Mouse (Mus musculus): ENCODE results near the gene Dyrk4. TPM values are rescaled to one million over a fixed set of nuclear protein-coding genes. Genes with fewer than 3 reads are reported as not detected.

Gene Dyrk4
- polyA plus RNA-seq, 1 experiment from 2014 or later = 0.12 TPM

DNA sequence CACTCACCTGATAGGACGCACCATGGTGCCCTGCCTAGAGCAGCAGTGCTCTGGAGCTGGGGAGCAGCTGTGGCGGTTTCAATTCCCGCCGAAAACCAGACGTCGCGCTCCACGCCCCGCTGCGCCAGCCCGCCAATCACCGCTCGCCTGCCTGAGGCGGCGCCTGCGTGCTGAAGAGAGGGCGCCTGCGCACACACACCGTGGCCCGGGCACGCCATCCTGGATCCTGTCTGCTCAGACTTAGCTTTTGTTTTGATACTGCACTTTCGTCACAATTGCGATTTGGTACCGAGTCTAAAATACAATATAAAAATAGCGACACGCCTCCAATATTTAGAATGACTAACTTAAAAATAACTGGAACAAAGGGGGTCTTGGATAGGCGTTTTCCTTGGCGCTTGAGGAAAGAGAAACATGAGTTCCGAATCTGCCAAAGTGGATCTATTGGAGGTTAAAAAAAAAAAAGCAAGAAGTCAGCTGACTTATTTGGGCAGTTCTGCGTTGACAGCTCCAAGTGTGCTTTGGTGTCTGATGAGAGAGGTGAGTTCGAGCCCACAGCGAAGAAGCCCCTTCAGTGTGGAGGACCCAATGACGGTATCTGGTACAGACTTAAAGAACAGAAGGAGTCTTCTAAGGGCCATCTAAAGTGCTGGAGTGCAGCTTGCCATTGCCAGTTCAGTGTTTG, 18.0 kb upstream of the Dyrk4 start, which contains the start of the genes Rad51ap1 and D6Wsu163e:
TSS of gene Rad51ap1 (minus strand) at position 101 of the 685 bp plus-strand sequence.
TSS of gene D6Wsu163e (plus strand) at position 476 of the 685 bp plus-strand sequence.
- no peaks in the 10 kb centered on the region for H3K27me3 ChIP-seq (ENCODE audit: control insufficient read depth, insufficient read depth, low read length)
- peak within 1 kb of the TSS; percentile 71 for H3K4me3 ChIP-seq (ENCODE audit: low read depth, low read length)
- ATAC-seq (ENCODE audit: insufficient read depth, low FRiP score, low TSS enrichment) = peak; percentile 97
- H3K36me3 ChIP-seq (ENCODE audit: control insufficient read depth, insufficient read depth, low read length) = no peaks in the 10 kb centered on the region
- H3K27ac ChIP-seq (ENCODE audit: low read depth, low read length) = peak within 1 kb of the TSS; percentile 34; the same call in 1 of the 2 replicates
- WGBS = under 1% methylated on average over 33 of the region's 33 CpGs
- peak within 1 kb of the TSS; percentile 94 for H3K4me2 ChIP-seq (ENCODE audit: low read depth)
- H3K4me1 ChIP-seq (ENCODE audit: control insufficient read depth, insufficient read depth, low read length) = peaks cover 8% of the 10 kb centered on the region
- peak within 1 kb of the TSS; percentile 76 for H3K9ac ChIP-seq (ENCODE audit: low read length)
- peak; percentile 96 for DNase-seq (ENCODE audit: low spot score)
- no peaks in the 10 kb centered on the region for H3K9me3 ChIP-seq (ENCODE audit: control insufficient read depth, low read length)

DNA sequence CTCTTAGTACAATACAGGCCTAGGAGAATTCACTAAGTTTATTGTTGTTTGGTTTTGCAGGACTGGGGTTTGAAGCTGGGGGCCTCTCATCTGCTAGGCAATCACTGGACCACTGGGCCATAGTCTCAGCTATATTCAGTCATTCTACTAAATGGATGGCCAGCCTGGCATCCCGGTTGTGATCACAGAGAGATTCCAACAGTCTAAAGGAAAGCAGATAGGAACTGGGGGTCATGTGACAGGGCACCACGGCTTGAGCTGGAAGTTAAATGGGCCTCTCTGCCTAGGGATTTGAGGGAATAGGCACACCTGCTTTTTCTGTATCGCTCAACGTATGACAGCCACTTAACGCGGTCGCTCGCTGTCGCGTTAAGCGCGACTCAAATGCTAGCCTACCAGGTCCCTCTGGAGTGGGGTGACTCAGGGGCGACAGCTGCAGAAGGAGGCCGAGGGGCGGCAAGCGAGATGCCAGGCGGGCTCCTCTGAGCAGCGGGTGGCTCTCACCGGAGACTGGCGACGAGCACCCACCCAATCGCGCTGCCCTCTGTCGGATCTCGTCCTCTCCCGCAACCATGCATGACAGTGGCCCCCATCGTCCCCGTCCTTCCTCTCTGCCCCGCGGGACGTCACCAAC, 17.3 kb upstream of the Dyrk4 start:
- peak overlapping the region; percentile 71 for H3K4me3 ChIP-seq (ENCODE audit: low read depth, low read length)
- H3K9ac ChIP-seq (ENCODE audit: low read length) = peak overlapping the region; percentile 76
- H3K4me1 ChIP-seq (ENCODE audit: control insufficient read depth, insufficient read depth, low read length) = peaks cover 8% of the 10 kb centered on the region
- no peak; the same call in 1 of the 2 replicates for ATAC-seq (ENCODE audit: insufficient read depth, low FRiP score, low TSS enrichment)
- H3K4me2 ChIP-seq (ENCODE audit: low read depth) = peak overlapping the region; percentile 94
- H3K27me3 ChIP-seq (ENCODE audit: control insufficient read depth, insufficient read depth, low read length) = no peaks in the 10 kb centered on the region
- 0 out of 2 replicates have a peak, but pooled peaks cover 2% of the 10 kb centered on the region for H3K36me3 ChIP-seq (ENCODE audit: control insufficient read depth, insufficient read depth, low read length)
- under 1% methylated on average over 26 of the region's 31 CpGs for WGBS
- H3K27ac ChIP-seq (ENCODE audit: low read depth, low read length) = peak overlapping the region; percentile 34; the same call in 1 of the 2 replicates
- no peak for DNase-seq (ENCODE audit: low spot score)
- H3K9me3 ChIP-seq (ENCODE audit: control insufficient read depth, low read length) = no peaks in the 10 kb centered on the region

DNA sequence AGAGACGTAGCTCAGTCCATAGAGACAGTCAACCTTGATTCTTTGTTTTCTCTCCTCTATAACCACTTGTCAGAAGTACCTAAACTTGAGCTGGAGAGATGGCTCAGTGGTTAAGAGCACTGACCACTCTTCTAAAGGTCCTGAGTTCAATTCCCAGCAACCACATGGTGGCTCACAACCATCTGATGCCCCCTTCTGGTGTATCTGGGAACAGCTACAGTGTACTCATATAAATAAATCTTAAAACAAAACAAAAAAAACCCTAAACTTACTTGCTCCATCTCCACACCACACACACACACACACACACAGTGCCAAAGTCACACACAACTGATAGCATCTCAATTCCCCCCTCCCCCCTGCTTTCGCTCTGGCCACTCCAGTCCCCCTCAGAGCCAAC, 16.4 kb upstream of the Dyrk4 start:
- H3K27me3 ChIP-seq (ENCODE audit: control insufficient read depth, insufficient read depth, low read length) = no peaks in the 10 kb centered on the region
- H3K36me3 ChIP-seq (ENCODE audit: control insufficient read depth, insufficient read depth, low read length) = 0 out of 2 replicates have a peak, but pooled peaks cover 2% of the 10 kb centered on the region
- peaks cover 8% of the 10 kb centered on the region for H3K4me1 ChIP-seq (ENCODE audit: control insufficient read depth, insufficient read depth, low read length)
- no peak overlapping the region for H3K27ac ChIP-seq (ENCODE audit: low read depth, low read length)
- WGBS = 87% methylated on average over 2 of the region's 2 CpGs
- H3K4me3 ChIP-seq (ENCODE audit: low read depth, low read length) = peak overlapping the region; percentile 71; the same call in 1 of the 2 replicates
- peak overlapping the region; percentile 94 for H3K4me2 ChIP-seq (ENCODE audit: low read depth)
- no peak overlapping the region for H3K9ac ChIP-seq (ENCODE audit: low read length)
- ATAC-seq (ENCODE audit: insufficient read depth, low FRiP score, low TSS enrichment) (no peak), DNase-seq (ENCODE audit: low spot score) (no peak)
- no peaks in the 10 kb centered on the region for H3K9me3 ChIP-seq (ENCODE audit: control insufficient read depth, low read length)

DNA sequence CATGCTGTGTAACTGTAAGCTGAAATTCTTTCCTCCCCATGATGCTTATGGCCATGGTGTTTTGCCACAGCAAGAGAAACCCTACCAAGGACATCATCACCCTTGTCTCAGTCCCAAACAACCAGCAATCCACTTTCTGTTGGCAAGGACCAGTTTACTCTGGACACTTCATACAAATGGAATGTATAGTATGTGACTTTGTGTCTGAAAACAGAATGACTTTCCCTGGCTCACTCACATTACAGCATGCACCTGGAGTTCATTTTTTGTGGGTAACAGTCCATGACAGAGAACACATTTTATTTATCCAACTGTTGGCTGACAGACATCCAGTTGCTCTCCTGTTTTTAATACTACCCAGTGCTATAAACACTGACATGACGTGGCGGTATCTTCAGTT, 11.3 kb upstream of the Dyrk4 start:
- no peak for DNase-seq (ENCODE audit: low spot score)
- Histone ChIP-seq H3K9me3 (ENCODE audit: control insufficient read depth, low read length) (no peaks in the 10 kb centered on the region), H3K4me2 (ENCODE audit: low read depth) (no peak overlapping the region), H3K9ac (ENCODE audit: low read length) (no peak overlapping the region), H3K27me3 (ENCODE audit: control insufficient read depth, insufficient read depth, low read length) (no peaks in the 10 kb centered on the region), H3K4me1 (ENCODE audit: control insufficient read depth, insufficient read depth, low read length) (no peaks in the 10 kb centered on the region), H3K36me3 (ENCODE audit: control insufficient read depth, insufficient read depth, low read length) (peaks cover 4% of the 10 kb centered on the region), H3K4me3 (ENCODE audit: low read depth, low read length) (no peak overlapping the region), H3K27ac (ENCODE audit: low read depth, low read length) (no peak overlapping the region)
- WGBS = 92% methylated on average over 2 of the region's 2 CpGs
- ATAC-seq (ENCODE audit: insufficient read depth, low FRiP score, low TSS enrichment) = no peak

DNA sequence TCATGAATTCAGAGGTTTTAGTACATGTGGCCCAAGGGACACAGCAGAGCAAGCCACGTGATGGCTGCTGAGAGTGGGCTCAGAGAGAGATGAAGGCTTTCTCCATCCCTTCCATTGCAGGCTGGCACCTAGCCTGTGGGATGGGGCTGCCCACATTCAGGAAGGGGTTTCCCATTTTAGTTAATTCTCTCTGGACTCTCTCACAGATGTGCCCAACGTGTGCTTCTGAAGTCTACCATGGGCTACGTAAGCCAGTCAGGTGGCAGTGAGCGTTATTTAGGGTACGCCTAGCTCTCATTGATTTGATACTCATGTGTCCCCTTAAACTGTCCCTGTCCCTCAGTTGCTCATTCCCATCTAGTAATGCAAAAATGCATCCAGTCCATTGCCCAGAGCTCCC, 6.7 kb downstream of the Dyrk4 start:
- no peak overlapping the region for H3K4me2 ChIP-seq (ENCODE audit: low read depth)
- no peaks in the 10 kb centered on the region for H3K9me3 ChIP-seq (ENCODE audit: control insufficient read depth, low read length)
- no peak overlapping the region for H3K4me3 ChIP-seq (ENCODE audit: low read depth, low read length)
- 82% methylated on average over 5 of the region's 5 CpGs for WGBS
- H3K9ac ChIP-seq (ENCODE audit: low read length) = no peak overlapping the region
- DNase-seq (ENCODE audit: low spot score) = no peak
- H3K36me3 ChIP-seq (ENCODE audit: control insufficient read depth, insufficient read depth, low read length) = no peaks in the 10 kb centered on the region
- H3K4me1 ChIP-seq (ENCODE audit: control insufficient read depth, insufficient read depth, low read length) = no peaks in the 10 kb centered on the region
- H3K27ac ChIP-seq (ENCODE audit: low read depth, low read length) = no peak overlapping the region
- no peaks in the 10 kb centered on the region for H3K27me3 ChIP-seq (ENCODE audit: control insufficient read depth, insufficient read depth, low read length)
- ATAC-seq (ENCODE audit: insufficient read depth, low FRiP score, low TSS enrichment) = no peak

DNA sequence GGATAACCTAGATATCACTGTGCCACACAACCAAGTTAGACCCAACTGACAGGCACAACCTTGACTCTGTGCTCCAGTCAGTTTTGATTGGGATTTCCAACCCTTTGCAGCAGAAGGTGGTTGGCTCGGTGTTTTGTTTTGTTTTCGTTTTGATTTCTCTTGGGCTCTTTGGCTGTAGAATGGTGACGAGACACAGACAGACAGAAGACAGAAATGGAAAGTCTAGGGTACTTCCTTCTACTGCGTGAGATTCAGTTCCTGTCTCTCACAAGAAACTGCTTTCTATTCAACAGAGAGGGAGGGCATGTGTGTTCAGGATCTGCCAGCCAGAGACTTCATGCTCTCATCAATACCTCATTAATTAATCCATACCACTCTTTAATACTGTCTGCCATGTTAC, 10.9 kb downstream of the Dyrk4 start:
- Histone ChIP-seq H3K4me1 (ENCODE audit: control insufficient read depth, insufficient read depth, low read length) (no peaks in the 10 kb centered on the region), H3K9ac (ENCODE audit: low read length) (no peak overlapping the region), H3K4me3 (ENCODE audit: low read depth, low read length) (no peak overlapping the region), H3K4me2 (ENCODE audit: low read depth) (no peak overlapping the region), H3K9me3 (ENCODE audit: control insufficient read depth, low read length) (no peaks in the 10 kb centered on the region), H3K27me3 (ENCODE audit: control insufficient read depth, insufficient read depth, low read length) (no peaks in the 10 kb centered on the region), H3K36me3 (ENCODE audit: control insufficient read depth, insufficient read depth, low read length) (no peaks in the 10 kb centered on the region), H3K27ac (ENCODE audit: low read depth, low read length) (no peak overlapping the region)
- 82% methylated on average over 4 of the region's 4 CpGs for WGBS
- DNase-seq (ENCODE audit: low spot score) = no peak
- no peak for ATAC-seq (ENCODE audit: insufficient read depth, low FRiP score, low TSS enrichment)

DNA sequence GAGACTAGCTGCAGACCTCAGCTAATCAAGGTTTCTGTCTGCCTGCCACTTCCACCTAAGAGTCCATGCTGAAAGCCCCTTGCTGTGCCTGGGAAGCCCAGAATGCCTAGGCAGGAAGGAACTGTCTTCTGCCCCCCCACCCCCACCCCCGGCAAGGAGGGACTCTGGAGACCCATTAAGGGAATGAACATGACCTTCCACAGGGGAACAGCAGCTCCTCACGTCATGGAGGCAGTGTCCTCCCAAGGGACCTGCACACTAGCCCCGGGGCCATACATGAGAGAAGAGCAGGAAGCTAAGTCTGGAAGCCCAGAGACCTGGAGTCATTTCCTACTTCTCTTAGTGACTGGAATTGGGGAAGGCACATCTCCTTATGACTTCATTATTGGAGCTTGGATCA, 13.8 kb downstream of the Dyrk4 start:
- Histone ChIP-seq H3K27ac (ENCODE audit: low read depth, low read length) (no peak overlapping the region), H3K9me3 (ENCODE audit: control insufficient read depth, low read length) (no peaks in the 10 kb centered on the region), H3K4me2 (ENCODE audit: low read depth) (no peak overlapping the region), H3K4me3 (ENCODE audit: low read depth, low read length) (no peak overlapping the region), H3K36me3 (ENCODE audit: control insufficient read depth, insufficient read depth, low read length) (no peaks in the 10 kb centered on the region), H3K9ac (ENCODE audit: low read length) (no peak overlapping the region), H3K4me1 (ENCODE audit: control insufficient read depth, insufficient read depth, low read length) (no peaks in the 10 kb centered on the region), H3K27me3 (ENCODE audit: control insufficient read depth, insufficient read depth, low read length) (no peaks in the 10 kb centered on the region)
- ATAC-seq (ENCODE audit: insufficient read depth, low FRiP score, low TSS enrichment) = no peak
- DNase-seq (ENCODE audit: low spot score) = no peak
- 74% methylated on average over 3 of the region's 3 CpGs for WGBS

DNA sequence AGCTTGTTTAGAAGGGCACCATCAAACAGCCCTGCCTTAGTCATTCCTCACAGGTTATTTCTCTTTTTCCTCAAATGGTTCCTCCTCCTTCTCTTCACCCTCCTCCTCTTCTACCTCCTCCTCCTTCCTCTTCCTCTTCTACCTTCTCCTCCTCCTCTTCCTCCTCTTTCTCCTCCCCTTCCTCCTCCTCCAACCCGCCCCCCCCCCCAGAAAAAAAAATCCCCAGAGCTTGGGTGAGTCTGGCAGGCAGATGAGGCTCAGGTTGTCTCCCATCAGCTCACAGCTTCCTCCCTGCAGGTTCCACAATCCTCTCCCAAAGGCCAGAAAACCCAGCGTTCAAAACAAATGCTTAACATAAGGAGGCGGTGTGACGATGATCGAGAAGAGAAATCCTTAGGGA, 14.3 kb downstream of the Dyrk4 start:
- Histone ChIP-seq H3K27me3 (ENCODE audit: control insufficient read depth, insufficient read depth, low read length) (no peaks in the 10 kb centered on the region), H3K9me3 (ENCODE audit: control insufficient read depth, low read length) (no peaks in the 10 kb centered on the region), H3K4me3 (ENCODE audit: low read depth, low read length) (no peak overlapping the region), H3K4me1 (ENCODE audit: control insufficient read depth, insufficient read depth, low read length) (no peaks in the 10 kb centered on the region), H3K36me3 (ENCODE audit: control insufficient read depth, insufficient read depth, low read length) (no peaks in the 10 kb centered on the region), H3K4me2 (ENCODE audit: low read depth) (no peak overlapping the region), H3K9ac (ENCODE audit: low read length) (no peak overlapping the region), H3K27ac (ENCODE audit: low read depth, low read length) (no peak overlapping the region)
- ATAC-seq (ENCODE audit: insufficient read depth, low FRiP score, low TSS enrichment) (no peak), DNase-seq (ENCODE audit: low spot score) (no peak)
- WGBS = 87% methylated on average over 4 of the region's 5 CpGs

DNA sequence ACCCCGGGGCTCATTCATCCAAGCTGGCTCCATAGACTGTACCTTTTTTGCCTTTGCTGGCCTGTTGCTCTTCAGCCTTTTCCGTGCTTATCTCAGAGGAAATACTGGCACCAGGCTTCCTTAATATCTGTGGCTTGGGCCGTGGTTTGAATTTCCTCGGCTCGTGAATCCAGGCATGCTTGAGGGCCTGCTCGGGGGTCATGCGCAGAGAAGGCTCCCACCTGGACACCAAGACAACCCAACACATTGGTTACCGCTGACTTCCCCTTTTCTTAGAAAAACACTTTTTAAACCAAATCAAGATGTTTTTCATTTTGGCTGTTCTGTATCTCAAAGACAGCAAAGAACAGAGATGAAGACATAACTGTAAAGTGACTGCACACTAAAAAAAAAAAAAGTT, 44.5 kb downstream of the Dyrk4 start:
- H3K27me3 ChIP-seq (ENCODE audit: control insufficient read depth, insufficient read depth, low read length) = no peaks in the 10 kb centered on the region
- DNase-seq (ENCODE audit: low spot score) (no peak), ATAC-seq (ENCODE audit: insufficient read depth, low FRiP score, low TSS enrichment) (no peak)
- H3K9ac ChIP-seq (ENCODE audit: low read length) = no peak overlapping the region
- H3K36me3 ChIP-seq (ENCODE audit: control insufficient read depth, insufficient read depth, low read length) = no peaks in the 10 kb centered on the region
- no peak overlapping the region for H3K27ac ChIP-seq (ENCODE audit: low read depth, low read length)
- no peaks in the 10 kb centered on the region for H3K9me3 ChIP-seq (ENCODE audit: control insufficient read depth, low read length)
- no peak overlapping the region for H3K4me2 ChIP-seq (ENCODE audit: low read depth)
- no peaks in the 10 kb centered on the region for H3K4me1 ChIP-seq (ENCODE audit: control insufficient read depth, insufficient read depth, low read length)
- WGBS = 89% methylated on average over 8 of the region's 8 CpGs
- no peak overlapping the region for H3K4me3 ChIP-seq (ENCODE audit: low read depth, low read length)

Measured in neural tube, embryonic 11.5 days (tissue).